Comparison of ENCODE assay signal across 8 mouse cellular contexts in genomic region chr5:129941495-129942045, GRCm38 (mm10). TPM values are rescaled to one million over a fixed set of nuclear protein-coding genes. Genes with fewer than 3 reads are reported as not detected.
A peak's percentile ranks its signal among the peaks of the same experiment; 100 is the strongest.
DNase-seq lines count a peak whose midpoint lies in the region; ATAC-seq lines count a peak whose summit lies in the region.

Vkorc1l1 (plus strand) TSS chr5:129941970.

- peak within 1 kb of the TSS; percentile 71 for H3K27ac ChIP-seq in forebrain, embryonic 14.5 days (ENCODE audit: low read depth, low read length)
- H3K27ac ChIP-seq in neural tube, embryonic 15.5 days (replicated peaks) = peak within 1 kb of the TSS; percentile 76

- peak within 1 kb of the TSS; percentile 88 for H3K9ac ChIP-seq in forebrain, embryonic 14.5 days (ENCODE audit: low read length)
- H3K9ac ChIP-seq in neural tube, embryonic 15.5 days (replicated peaks) = peak within 1 kb of the TSS; percentile 79

- peak; percentile 99 for DNase-seq in ES-CJ7 (ENCODE audit: low read depth, low spot score)
- DNase-seq in cerebellum, adult 11 months = peak; percentile 99
- peak; percentile 99 for DNase-seq in forebrain, embryonic 14.5 days (ENCODE audit: low spot score)
- peak; percentile 99 for DNase-seq in heart, postnatal 14 days
- peak; percentile 99 for DNase-seq in layer of hippocampus, adult 11-12 months (ENCODE audit: low spot score)
- peak; percentile 99 for DNase-seq in lung, adult 18-20 months
- peak; percentile 99 for DNase-seq in testis, postnatal 14 days (ENCODE audit: low spot score)

- peak within 1 kb of the TSS; percentile 84 for H3K4me2 ChIP-seq in forebrain, embryonic 14.5 days (ENCODE audit: low read length)
- peak within 1 kb of the TSS; percentile 71 for H3K4me2 ChIP-seq in neural tube, embryonic 15.5 days

- under 1% methylated on average over 57 of the region's 59 CpGs for WGBS in forebrain, embryonic 14.5 days
- under 1% methylated on average over 51 of the region's 59 CpGs for WGBS in neural tube, embryonic 15.5 days

- H3K27me3 ChIP-seq in forebrain, embryonic 14.5 days (replicated peaks; ENCODE audit: control insufficient read depth, insufficient read depth, low read length) = no peaks in the 10 kb centered on the region
- no peaks in the 10 kb centered on the region for H3K27me3 ChIP-seq in neural tube, embryonic 15.5 days (replicated peaks)

- peak within 1 kb of the TSS; percentile 82 for H3K4me3 ChIP-seq in forebrain, embryonic 14.5 days (ENCODE audit: low read depth, low read length)
- H3K4me3 ChIP-seq in neural tube, embryonic 15.5 days (replicated peaks) = peak within 1 kb of the TSS; percentile 82

- H3K9me3 ChIP-seq in forebrain, embryonic 14.5 days (replicated peaks; ENCODE audit: control insufficient read depth, low read length) = no peaks in the 10 kb centered on the region
- no peaks in the 10 kb centered on the region for H3K9me3 ChIP-seq in neural tube, embryonic 15.5 days (replicated peaks)

- H3K4me1 ChIP-seq in forebrain, embryonic 14.5 days (ENCODE audit: control insufficient read depth, insufficient read depth, low read length) = 0 out of 2 replicates have a peak, but pooled peaks cover 6% of the 10 kb centered on the region
- peaks cover 8% of the 10 kb centered on the region for H3K4me1 ChIP-seq in neural tube, embryonic 15.5 days

- 0 out of 2 replicates have a peak, but pooled peaks cover 6% of the 10 kb centered on the region for H3K36me3 ChIP-seq in forebrain, embryonic 14.5 days (ENCODE audit: control insufficient read depth, insufficient read depth, low read length)
- H3K36me3 ChIP-seq in neural tube, embryonic 15.5 days = no peaks in the 10 kb centered on the region

- ATAC-seq in forebrain, embryonic 14.5 days = peak; percentile 95
- ATAC-seq in neural tube, embryonic 15.5 days (ENCODE audit: low FRiP score) = peak; percentile 97

- intact Hi-C loops in heart, postnatal 14 days (cut with DNase I) = no loop called here

RNA-seq across cellular contexts. Expression of gene Vkorc1l1, which starts in this region (rescaled TPM):
- polyA plus RNA-seq in forebrain, embryonic 14.5 days (2014; fragmentation: Nextera tagmentation; extraction: Ambion mirVana) = 21.1 and 28.5 TPM in 2 replicates
- 10 to 100 TPM; 14.6 to 15.9 TPM for total RNA-seq in heart, postnatal 14 days (2021)
- 28.9 and 30.5 TPM in 2 replicates for polyA plus RNA-seq in neural tube, embryonic 15.5 days (2015; fragmentation: Nextera tagmentation; extraction: Ambion mirVana)

Comparison
In these comparisons a context has a peak if more than half of its experiments do, and no peak if none do; other contexts are left out.
1. Peak in every context shown above with its lines: DNase-seq, ATAC-seq, H3K4me3 ChIP-seq and H3K27ac ChIP-seq.